Mouse (Mus musculus) hindlimb bud, embryonic 11.5 days (tissue): ENCODE data around the gene Mrps21.
"Not testable (repeated sequence)": the region's sequence is repeated elsewhere in the genome, so short reads cannot be mapped to it uniquely, and the experiment has no call there.

Experiments used
- DNase-seq: peaks from one replicate; pipeline ENCODE4 v3.0.0-alpha.2; 2012; ENCODE audit warnings: low read depth, low spot score; ENCODE audit errors: extremely low spot score

Mrps21 gene

GRCm38 (mm10) chr3:95892066-95893052 is 21.0 kb upstream of the Mrps21 start:
- DNase-seq, result no peak

- no peak for DNase-seq
Observed at GRCm38 (mm10) chr3:95891211-95892065, 20.1 kb upstream of the Mrps21 start, which contains the start of gene BC028528. Gene BC028528 (minus strand): TSS chr3:95892005.

DNA sequence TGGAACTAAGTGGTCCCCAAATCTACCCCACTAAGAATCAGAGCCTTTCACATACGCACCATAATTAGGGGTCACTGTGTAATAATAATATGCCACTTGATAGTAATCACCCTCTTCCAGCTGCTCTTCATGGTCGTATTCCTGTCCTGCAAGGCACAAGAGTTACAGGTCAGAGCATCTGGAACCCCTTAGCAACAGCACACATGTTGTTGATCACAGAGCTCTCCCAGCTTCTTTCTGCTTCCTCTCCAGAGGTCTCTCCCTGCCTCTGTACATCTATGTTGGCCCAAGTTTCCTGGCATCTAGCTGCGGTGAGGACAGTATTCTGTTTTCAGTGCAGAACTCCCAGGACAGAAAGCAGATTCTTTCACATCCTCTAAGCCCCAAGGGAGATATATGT is 18.3 kb upstream of the Mrps21 start:
- no peak for DNase-seq

DNA sequence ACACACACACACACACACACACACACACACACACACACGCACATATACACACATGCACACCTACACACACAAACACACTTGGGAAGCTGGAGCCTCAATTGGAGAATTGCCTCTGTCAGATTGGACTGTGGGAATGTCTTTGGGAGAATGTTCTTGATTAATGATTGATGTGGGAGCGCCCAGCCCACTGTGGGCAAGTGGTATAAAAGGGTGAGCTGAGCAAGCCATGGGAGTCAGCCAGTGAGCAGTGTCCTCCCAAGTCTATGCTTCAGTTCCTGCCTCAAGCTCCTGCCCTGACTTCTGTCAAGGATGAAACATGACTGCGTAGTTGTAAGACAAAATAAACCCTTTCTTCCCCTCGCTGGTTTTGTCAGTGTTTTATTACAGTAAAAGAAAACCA is 16.3 kb upstream of the Mrps21 start:
- DNase-seq, result no peak

DNA sequence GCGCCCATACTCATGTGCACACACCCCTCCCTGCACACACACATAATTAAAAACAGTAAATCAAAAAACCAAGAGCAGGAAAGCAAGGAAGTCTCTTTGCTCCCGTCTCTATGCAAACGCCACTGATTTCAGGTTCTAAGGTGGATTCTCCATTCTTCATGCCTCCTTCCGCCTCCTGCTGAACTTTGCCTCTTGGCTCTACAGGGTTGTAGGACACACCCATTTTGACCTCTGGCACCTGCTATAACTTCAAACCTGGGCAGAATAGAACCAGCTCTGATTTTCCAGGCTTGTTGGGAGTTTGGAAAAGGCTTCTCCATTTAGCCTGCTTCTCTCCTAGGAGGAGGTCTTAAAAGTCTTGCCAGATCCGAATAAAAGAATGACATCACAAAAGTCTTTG is 13.1 kb upstream of the Mrps21 start:
- no peak for DNase-seq

DNA sequence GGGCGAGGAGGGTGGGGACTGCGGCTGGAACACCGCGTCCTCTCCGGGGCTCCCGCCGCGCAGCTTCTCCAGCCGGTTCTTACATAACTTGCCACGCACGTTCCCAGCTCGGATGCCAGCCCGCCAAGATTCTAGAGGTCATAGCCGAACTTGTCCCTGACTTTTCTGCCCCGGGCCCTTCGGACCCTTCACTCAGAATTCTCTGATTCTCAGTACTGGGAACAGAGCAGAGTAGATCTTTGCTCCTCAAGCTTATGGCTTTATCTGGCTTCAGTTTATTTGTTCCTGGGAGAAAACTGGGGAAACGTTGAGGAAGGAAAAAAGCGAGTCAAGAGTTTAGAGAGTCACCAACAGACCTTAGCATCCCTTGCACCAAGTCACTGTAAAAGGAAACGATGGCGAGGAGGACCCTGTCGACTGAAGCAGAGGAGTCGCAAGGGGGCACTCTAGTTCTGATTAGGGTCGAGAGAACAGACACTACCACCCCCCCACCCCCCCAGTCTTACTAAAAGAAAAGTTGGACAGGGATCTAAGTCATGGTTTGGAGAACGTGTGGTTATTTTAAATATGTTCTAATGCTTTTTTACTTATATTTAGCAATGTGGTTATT is 11.6 kb upstream of the Mrps21 start:
- no peak for DNase-seq

GRCm38 (mm10) chr3:95881979-95882815 is 10.9 kb upstream of the Mrps21 start, which contains the start of gene Ciart:
Gene Ciart (minus strand): TSS chr3:95882251.
- DNase-seq, result no peak

DNA sequence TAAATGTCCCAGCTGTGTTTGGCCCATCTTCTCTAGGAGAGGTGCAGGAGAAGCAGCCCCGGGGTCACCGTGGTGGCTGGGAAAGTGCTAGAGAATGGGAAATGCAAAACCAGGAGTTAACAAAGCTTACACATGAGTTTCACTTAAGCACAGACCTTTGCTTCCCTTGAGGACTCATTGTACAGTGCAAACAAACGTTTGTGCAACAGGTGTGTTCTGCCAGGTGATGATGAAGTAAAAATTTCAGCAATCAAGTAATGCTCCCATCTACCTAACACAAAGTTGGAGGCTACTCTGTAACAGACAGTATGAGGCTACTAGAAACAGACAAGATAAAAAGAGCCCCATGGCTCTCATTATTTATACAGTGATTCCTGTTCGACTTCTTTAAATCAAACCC is 7.7 kb upstream of the Mrps21 start:
- DNase-seq, result no peak

GRCm38 (mm10) chr3:95872048-95872447 is 729 bp upstream of the Mrps21 start:
- no peak for DNase-seq

- no peak for DNase-seq
Observed at GRCm38 (mm10) chr3:95870976-95871375, 343 bp downstream of the Mrps21 start.

DNA sequence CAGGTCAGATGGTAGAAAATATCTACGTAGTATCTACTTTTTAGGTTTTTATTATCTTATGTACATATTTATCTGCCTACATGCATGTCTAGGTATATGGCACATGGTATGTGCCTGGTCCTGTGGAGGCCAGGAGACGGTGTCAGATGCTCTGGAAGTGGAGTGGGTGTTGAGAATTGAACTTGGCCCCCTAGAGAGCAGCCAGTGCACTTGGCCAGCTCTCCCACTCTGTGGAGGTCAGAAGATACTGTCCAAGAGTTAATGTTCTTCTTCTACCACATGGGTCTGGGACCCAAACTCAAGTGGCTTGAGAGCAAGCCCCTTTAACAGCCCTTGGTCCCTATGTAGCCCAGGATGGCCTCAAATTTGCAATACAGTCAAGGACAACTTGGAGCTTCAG is 3.9 kb downstream of the Mrps21 start:
- no peak for DNase-seq

- DNase-seq, result no peak
Observed at GRCm38 (mm10) chr3:95866071-95866470, 5.2 kb downstream of the Mrps21 start.

- no peak for DNase-seq
Observed at GRCm38 (mm10) chr3:95865571-95865970, 5.7 kb downstream of the Mrps21 start.

GRCm38 (mm10) chr3:95865050-95865449 is 6.3 kb downstream of the Mrps21 start:
- no peak for DNase-seq

GRCm38 (mm10) chr3:95863578-95863977 is 7.7 kb downstream of the Mrps21 start:
- DNase-seq, result no peak

DNA sequence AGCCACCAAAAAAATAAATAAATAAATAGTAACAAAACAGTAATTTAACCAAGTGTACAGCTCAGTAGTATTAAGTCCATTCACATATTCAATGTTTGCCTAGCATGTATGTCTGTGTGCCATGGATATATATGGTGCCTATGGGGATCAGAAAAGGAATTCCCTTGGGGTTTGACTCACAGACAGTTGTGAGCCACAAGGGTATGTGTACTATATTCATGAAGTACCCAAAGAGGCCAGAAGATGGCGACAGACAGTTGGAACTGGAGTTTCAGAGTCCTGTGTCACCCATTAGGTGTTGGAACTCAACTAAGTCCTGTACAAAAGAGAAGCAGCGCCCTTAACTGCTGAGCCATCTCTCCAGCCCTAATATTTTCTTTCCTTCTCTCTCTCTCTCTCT is 9.5 kb downstream of the Mrps21 start:
- DNase-seq, result peak; percentile 92

GRCm38 (mm10) chr3:95861216-95861615 is 10.1 kb downstream of the Mrps21 start:
- DNase-seq, result no peak

- DNase-seq, result no peak
Observed at GRCm38 (mm10) chr3:95860323-95860722, 11.0 kb downstream of the Mrps21 start.

- DNase-seq, result not testable (repeated sequence)
Observed at GRCm38 (mm10) chr3:95858278-95858677, 13.0 kb downstream of the Mrps21 start.

GRCm38 (mm10) chr3:95857050-95857449 is 14.3 kb downstream of the Mrps21 start:
- not testable (repeated sequence) for DNase-seq
